Mouse (Mus musculus) layer of hippocampus, postnatal 25 days (tissue): ENCODE results near the gene Vmn1r28. TPM values are rescaled to one million over a fixed set of nuclear protein-coding genes. Genes with fewer than 3 reads are reported as not detected.
"Not testable (repeated sequence)": the region's sequence is repeated elsewhere in the genome, so short reads cannot be mapped to it uniquely, and the experiment has no call there.

ENCODE experiments used
- DNase-seq, 2 experiments: peaks; one replicate each; pipeline ENCODE4 v3.0.0; 2022; ENCODE audit warnings: mixed read lengths in 2 of 2, low spot score in 1 of 2; ENCODE audit errors: extremely low spot score in 1 of 2
- total RNA-seq, 2 experiments: library from RNA; stranded (reverse); gene quantifications; 2 replicates each; pipeline ENCODE4 v1.2.3; 2021

Gene Vmn1r28
- total RNA-seq = not detected

GRCm38 (mm10) chr6:58261737-58262136 is at the start of gene Vmn1r28:
Gene Vmn1r28 (plus strand): TSS chr6:58262037.
- no peak for DNase-seq

GRCm38 (mm10) chr6:58216119-58216518 is 45.7 kb upstream of the Vmn1r28 start:
- DNase-seq = no peak

- DNase-seq = no peak
Observed at GRCm38 (mm10) chr6:58218721-58219120, 43.1 kb upstream of the Vmn1r28 start, which contains the start of gene Vmn1r27. Gene Vmn1r27 (minus strand): TSS chr6:58218821.

- DNase-seq = not testable (repeated sequence)
Observed at GRCm38 (mm10) chr6:58279661-58280060, 17.8 kb downstream of the Vmn1r28 start.

GRCm38 (mm10) chr6:58292201-58292600 is 30.4 kb downstream of the Vmn1r28 start:
- DNase-seq = no peak

GRCm38 (mm10) chr6:58298511-58298910 is 36.7 kb downstream of the Vmn1r28 start:
- DNase-seq = not testable (repeated sequence)

- no peak for DNase-seq
Observed at GRCm38 (mm10) chr6:58301249-58301648, 39.4 kb downstream of the Vmn1r28 start, which contains the start of gene Vmn1r29. Gene Vmn1r29 (plus strand): TSS chr6:58301549.

Other genes starting within 250 kb of the Vmn1r28 start
- gene Vmn1r26, start 246.9 kb upstream of the Vmn1r28 start, total RNA-seq = not detected
- not detected for gene Vmn1r27, start 43.2 kb upstream of the Vmn1r28 start, total RNA-seq
- gene Vmn1r29, start 39.5 kb downstream of the Vmn1r28 start, total RNA-seq = not detected
- gene Vmn1r30, start 181.3 kb downstream of the Vmn1r28 start, total RNA-seq = not detected
- not detected for gene Vmn1r31, start 213.3 kb downstream of the Vmn1r28 start, total RNA-seq